Mouse (Mus musculus) lung, postnatal 0 days (tissue): Measurements from ENCODE around the gene Cggbp1.

Experiments used
- CTCF ChIP-seq: IDR thresholded peaks from 2 replicates; pipeline ENCODE4 v1.5.1; 2016; ENCODE audit warnings: antibody characterized with exemption, mild to moderate bottlenecking
- EP300 ChIP-seq: IDR thresholded peaks from 2 replicates; pipeline ENCODE4 v1.6.1; 2016; ENCODE audit warnings: antibody characterized with exemption, mild to moderate bottlenecking, control low read depth

DNA sequence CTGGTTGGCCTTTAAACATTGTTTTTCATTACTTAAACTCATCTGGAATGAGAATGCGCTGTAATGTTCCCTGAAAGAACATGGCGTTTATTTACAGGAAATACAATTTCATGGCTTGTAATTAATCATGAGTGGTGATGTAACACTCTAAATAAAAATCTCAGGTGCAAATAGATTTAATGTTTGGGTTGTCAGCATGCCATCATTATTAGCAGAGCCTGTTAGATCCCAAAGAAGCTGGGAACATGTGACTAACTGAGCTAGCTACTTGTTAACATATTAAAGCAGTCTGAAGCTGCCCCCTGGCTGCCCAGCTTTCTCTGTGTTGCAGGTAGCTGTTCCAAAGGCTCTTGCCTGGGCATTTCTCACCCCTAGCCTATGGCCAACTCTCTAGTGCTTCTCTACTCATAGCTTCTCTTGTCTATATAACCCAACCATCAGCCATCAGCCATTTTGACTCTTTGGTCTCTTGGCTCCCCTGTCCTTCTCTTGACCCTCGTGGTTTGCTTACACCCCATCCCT is 26.9 kb downstream of the Cggbp1 start:
- TF ChIP-seq CTCF: peak; percentile 30; the same call in 1 of the 2 replicates
- no peak for TF ChIP-seq EP300
